Mouse (Mus musculus) gastrocnemius, postnatal 25 days (tissue): ENCODE results near the gene Tmem50a. TPM values are rescaled to one million over a fixed set of nuclear protein-coding genes. Genes with fewer than 3 reads are reported as not detected.

Experiments
- DNase-seq: peaks from one replicate; pipeline ENCODE4 v3.0.0; 2022
- long read RNA-seq, 2 experiments: library from polyadenylated mRNA; stranded (forward); transcript quantifications; one replicate each; pipeline ENCODE4 v2.0.0; 2021
- total RNA-seq, 2 experiments: library from RNA; stranded (reverse); gene quantifications; 1 replicate in 1 of 2; 2 replicates in 1 of 2; pipeline ENCODE4 v1.2.3; 2021

The Tmem50a gene
- 10 to 100 TPM; 25.7 to 32.2 TPM for total RNA-seq
- long read RNA-seq, experiment 1, transcript Tmem50a-201 (7 exons, 1,204 nt) = major isoform, 43 of 48 reads
- long read RNA-seq, experiment 1, partial matches to known transcripts = 2 of 48 reads
- long read RNA-seq, experiment 1, other reads (novel, unspliced or antisense) = 1 of 48 reads
- long read RNA-seq, experiment 2, transcript Tmem50a-201 (7 exons, 1,204 nt) = major isoform, 43 of 48 reads
- long read RNA-seq, experiment 2, partial matches to known transcripts = 0 of 48 reads
- long read RNA-seq, experiment 2, other reads (novel, unspliced or antisense) = 2 of 48 reads

DNA sequence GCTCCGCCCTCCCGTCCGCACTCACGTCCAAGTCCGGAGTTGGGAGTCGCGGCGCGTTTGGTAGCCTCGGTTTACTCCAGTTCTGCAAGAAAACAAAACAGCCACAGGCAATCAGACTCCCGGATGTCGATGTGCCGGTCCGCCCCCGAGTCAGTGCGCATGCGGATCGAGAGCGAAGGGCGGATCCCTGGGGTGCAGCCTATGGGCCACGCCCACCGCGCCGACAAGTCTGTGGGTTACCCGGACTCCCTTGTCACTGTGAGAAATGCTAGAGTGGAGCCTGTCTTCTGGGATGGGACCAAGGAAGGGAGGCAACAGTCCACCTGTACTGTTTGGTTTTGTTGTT, at the start of gene Tmem50a:
TSS of gene Tmem50a (minus strand) at position 161 of the 346 bp plus-strand sequence.
- peak; percentile 91 for DNase-seq

DNA sequence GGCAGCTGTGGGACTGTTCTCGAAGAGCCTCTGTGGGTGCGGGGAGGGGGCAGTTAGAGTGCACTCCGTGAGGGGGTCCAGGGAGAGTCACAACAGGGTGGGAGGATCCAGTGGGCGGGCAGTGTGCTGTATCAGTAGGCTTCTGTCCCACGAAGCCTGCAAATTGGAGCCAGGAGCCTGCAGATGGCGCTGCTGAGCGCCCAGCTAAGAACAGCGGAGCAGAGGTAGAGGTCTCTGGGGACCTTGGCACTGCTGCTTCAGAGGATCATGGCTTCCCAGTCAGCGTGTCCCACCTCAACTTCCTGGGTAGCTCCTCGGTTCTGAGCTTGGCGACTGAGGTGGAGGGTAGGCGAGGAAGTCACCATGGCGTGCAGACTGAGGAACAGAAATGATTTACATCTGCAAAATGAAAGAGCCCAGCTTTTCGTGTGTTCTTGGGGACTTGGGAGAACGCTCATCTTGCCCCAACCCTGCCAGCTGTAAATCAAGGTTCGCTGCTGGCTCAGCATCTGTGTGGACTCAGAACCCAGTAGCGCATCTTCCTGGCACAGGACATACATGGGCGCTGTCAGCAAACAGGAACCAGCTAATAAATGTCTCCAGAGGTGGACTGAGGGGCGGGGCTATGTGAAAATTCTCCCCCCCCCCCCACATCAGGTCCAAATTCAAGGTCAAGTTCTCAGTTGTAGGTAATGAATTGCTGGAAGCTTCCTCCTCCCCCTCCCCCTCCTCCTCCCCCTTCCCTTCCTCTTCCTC, 48.4 kb upstream of the Tmem50a start:
- DNase-seq = no peak

DNA sequence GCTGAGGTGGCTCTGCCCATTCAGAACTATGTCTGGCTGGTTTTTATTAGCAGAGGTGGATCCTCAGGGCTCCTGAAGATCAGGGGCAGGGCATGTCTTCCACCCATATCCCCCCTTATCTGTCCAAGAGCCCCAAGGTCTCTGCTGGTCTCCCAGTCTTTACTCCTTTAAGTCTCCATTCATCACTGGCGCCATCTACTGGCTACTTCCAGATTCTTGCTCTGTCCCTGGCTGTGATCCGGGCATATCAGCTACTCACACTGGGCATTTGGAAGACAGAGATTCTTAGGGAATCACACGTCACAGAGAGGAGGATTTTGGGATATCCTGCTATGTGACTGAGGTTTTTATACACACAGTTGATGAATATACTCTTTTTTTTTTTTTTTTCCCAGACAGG, 41.5 kb upstream of the Tmem50a start:
- DNase-seq = no peak

DNA sequence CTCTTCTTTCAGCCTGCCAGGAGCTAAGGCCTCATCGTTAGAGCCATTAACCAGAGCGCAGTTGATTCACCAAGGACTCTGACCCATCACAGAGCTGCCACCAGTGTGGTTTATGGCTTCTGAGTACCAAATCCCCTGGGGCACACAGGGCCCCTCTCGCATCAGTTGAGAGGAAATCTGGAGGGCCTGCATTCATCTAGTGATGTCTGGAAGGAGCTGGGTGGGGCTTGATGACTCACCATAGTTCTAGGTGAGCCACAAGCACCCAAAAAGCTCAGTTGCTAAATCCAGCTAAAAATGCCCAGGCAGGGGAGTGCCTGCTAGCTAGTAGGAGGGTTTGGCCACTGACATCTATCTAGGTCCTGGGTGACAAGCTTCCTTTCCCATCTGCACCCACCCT, 41.0 kb upstream of the Tmem50a start:
- no peak for DNase-seq

DNA sequence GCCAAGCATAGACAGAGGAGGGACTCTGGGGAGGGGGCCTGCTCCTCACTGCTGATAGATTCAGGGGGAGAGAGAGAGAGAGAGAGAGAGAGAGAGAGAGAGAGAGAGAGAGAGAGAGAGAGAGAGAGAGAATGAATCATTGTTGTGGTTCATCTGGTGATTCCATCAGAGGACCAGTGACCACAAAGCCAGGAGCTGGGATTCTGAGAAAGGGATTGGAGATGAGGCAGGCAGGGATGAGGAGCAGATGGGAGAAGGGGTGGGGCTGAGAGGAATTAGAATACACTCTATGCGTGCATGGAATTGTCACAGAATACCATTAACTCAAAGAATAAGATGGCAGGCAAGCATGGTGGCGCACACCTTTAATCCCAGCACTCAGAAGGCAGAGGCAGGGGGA, 40.4 kb upstream of the Tmem50a start:
- no peak for DNase-seq

DNA sequence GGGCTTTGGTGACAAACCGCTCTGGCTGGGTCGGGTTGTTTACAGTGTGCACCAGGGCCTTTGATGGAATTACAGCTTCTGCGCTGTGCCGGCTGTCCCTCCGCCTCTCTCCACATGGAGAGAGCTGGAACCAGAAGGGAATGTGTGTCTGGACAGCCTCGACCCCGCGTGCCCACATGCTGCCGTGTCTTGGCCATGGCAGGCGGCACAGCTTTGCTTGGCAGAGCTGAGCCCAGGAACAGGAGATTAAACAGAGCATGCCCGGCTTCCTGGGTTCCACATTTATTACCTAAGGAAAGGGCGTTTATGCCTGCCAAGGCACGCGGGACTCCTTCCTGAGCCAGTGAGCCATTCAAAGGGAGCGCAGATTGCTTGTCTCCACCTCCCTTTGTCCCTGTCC, 39.6 kb upstream of the Tmem50a start:
- no peak for DNase-seq

DNA sequence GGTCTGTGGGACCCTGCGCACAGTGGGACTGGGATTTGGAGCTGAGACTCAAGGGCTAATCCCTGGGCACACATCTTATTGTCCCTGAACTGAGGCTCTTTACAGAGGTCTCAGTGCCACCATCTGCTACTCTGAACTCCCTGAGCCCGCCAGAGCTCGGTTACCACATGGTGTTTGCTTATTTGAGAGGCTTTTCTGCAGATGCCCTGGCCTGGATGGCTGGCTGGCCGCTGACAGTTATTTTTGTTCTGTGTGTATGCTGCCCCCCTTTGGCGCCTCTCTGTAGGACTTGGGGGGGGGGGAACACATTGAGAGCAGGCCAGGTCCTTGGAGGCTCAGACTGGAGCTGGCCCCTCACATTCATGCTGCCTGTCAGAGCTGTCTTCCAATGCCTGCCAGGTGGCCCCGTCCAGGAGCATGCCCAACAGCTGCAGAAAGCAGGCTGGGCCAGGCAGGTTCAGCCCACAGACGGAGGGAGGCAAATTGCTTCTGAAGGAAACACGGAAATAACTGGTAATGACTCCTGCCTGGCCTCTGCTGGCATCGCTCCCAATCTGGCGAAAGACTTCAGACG, 35.8 kb upstream of the Tmem50a start:
- DNase-seq = no peak

DNA sequence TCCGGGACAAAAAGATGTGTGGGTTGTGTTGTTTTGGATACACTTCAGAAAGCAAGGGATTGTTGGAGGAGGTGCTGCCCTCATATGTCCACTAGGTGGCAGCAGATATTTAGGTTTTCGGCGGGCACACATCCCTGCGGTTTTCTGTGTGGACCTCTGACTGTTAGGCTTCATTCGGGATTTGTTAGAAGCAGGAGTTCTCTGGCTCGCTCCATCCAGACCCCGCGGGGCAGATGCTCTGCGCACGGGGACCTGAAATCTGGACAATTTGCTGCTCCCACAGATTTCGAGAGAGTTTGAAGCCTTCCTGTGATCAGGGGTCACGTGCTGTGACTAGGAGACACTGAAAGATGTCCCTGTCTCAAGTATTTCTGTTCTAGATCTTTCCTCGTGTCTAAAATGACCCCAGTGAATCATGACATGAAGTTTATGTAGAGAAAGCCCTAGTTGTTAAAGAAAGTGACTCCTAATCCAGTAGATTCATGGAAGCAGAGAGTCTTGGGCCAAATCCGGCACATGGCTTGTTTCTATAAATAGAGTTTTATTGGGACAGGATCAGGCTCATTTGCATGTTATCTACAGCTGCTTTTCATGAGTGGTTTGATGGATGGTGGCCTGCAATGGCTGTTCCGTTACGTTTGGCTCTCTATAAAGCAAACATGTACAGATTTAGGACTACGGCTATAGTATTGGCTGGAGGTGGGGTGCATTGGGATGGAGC, 31.4 kb upstream of the Tmem50a start:
- DNase-seq = peak; percentile 50

DNA sequence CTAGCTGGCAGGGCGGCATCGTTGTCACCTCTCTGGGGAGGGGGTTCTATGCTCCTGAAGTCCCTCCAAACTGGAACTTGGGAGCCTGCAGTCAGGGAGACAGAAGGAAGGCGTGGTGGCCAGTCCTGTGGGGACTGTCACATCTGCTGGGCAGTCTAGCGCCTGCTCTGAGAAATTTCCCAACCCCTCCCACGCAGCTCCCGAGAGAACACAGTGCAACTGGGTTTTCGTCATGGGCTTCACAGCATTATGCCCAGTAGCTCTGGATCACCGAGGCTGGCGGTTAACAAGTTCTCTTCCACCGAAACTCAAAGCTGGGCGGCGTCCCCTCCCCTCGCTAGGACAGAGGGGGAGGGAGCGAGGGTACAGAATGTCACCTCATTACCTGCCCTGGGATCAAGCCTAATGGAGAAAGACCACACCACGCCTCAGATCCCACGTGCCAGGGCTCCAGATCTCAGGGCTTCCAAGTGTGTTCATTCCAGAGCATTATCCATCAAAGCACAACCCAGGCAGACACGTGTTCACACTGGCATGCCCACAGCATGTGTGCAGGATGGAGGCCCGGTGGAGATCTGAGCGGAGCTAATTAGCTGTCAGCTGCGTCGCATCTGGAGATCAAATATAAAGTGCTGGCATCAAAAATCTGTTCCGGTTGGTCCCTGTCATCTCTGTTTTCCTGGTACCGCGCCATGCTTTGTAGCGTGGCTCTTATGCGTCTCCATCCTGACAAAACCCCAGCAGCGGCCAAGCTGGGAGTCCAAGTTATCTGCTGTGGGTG, 29.1 kb upstream of the Tmem50a start:
- DNase-seq = no peak

DNA sequence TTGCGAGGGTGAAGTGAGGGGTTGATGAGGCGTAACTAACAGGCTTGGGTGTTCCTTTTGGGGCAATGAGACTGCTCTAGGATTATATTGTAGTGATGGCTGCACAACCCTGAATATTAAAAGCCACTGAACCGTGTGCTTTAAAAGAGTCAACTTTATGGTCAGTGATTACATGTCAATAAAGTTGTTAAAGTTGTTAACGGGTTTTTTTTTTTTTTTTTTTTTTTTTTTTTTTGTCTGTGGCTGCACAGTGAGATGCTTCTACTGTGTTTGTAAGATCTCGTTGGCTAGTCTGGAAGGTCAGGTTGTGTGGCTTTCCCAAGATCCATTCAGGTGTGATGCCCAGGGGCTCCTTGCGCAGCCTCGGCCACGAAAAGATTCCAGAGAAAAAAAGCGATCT, 25.1 kb upstream of the Tmem50a start:
- DNase-seq = no peak

DNA sequence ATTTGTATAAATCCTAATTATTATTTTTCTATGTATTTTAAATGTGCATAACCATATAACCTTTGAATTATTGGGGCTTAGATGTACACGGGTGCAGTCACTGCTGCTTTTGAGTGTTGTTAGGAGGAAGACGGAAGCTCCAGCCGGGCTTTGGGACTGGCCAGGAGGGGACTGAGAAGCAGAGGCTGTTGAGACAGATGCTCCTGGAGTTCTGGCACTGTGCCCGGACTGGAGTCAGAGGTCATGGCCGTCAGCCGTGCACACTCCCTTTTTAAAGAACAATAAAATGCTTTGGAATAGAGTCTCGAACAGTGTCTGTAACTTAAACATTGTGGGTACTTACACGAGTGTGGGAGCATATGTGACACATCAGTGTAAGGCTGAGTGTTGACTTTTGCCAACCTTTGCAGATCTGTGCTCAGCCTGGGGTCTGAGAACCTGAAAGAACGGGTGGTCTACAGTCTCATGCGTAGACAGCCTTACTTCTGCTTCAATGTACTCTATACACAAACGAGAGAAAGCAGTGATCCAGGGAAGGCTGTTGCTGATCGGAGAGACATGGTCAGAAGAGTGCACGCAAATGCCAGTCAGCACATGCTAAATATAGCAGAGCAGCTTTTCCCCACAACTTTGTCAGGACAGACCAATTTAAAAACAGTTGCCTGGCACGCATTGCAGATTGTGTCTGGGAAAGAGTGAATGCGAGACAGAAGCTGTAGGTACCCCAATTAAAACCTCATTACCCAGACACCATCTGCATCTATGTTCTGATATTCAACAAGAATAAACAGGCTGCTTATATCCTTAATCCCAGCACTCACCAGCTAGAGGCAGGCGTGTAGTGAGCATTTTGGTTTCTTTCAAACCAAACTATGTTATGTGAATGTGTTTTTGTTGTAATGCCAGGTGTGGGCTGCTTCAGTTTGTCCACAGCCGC, 22.7 kb upstream of the Tmem50a start:
- no peak for DNase-seq

DNA sequence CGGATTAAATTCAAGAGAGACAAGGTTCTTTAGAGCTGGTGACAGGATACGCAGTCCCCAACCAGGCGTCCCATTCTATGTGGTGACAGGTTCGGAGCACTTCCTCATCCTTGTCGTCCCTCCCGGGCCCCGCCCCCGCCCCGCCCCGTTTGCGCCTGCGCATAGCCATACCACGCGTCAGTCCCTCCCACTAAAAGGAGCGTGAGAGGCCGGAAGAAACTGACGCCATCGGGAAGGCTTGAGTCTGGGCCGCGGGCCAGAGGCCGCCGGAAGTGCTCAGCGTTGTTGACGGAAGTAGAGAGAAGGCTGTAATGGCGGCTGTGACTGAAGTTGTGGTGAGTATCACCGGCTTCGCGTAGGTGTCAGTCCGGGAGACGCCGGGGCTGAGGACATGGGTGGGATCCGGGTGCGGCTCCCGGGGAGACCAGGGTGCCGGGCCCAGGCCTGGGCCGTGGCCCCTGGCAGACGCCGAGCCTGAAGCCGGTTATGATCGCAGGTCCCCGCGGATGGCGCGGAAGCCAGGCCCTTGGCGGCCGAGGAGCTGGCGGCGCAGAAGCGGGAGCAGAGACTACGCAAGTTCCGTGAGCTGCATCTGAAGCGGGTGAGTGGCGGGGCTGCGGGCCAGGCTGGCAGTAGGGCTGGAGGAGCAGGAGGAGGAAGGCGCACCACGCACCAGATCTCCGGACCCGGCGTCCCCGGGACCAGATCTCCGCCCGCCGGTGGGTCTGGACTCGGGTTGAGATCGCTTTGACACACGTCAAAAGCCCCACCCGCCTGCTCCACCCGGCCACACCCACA, 16.1 kb upstream of the Tmem50a start, which contains the start of gene Syf2:
TSS of gene Syf2 (plus strand) at position 215 of the 798 bp plus-strand sequence.
- peak; percentile 94 for DNase-seq

DNA sequence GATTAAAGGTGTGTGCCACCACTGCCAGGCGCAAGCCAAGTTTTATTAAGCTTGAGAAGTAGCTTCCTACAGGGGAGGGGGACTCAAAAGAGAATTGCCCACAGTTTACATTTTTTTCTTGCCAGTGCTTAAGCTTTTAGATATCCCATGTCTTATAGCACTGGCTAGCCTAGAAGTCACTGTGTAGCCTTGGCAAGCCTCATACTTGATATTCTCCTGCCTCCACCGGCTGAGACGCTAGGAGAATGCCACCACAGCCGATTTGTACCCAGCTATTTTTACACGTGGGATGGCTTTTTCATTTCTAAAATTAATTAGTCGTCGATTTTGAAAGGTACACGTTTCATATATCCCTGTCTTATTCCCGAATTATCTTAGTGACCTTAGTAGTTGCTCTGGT, 15.4 kb upstream of the Tmem50a start:
- no peak for DNase-seq

DNA sequence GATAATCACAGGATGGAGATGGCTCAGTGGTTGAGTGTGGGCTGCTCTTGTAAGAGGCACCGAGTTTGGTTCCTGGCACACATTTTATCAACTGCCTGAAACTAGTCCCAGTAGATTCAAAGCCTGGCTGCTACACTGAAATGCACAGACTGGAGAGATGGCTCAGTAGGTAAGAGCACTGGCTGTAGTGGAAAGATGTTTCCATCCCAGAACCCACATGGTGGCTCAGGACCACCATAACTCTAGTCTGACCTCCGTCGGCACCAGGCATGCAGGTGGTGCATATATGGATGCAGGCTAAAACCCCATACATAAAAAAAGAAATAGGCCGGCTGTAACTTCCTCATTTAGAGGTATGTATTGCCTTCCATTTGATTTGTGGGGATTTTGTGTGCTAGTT, 14.7 kb upstream of the Tmem50a start:
- no peak for DNase-seq

DNA sequence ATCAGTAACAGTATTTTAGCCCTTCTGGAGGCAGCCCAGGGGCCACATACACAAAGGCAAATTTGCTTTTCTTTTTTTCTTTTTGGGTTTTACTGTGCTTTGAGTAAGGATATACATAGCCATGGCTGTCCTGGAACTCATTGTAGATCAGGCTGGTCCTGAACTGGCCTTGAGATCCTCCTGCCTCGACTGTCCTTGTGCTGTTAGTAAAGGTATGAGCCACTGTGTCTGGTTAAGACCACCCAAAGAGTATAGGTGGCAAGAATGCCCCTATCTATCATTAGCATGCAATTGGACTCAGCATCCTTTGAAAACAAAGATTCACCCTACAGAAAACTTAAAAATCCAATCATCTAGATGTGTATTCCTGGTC, 13.6 kb upstream of the Tmem50a start:
- no peak for DNase-seq

DNA sequence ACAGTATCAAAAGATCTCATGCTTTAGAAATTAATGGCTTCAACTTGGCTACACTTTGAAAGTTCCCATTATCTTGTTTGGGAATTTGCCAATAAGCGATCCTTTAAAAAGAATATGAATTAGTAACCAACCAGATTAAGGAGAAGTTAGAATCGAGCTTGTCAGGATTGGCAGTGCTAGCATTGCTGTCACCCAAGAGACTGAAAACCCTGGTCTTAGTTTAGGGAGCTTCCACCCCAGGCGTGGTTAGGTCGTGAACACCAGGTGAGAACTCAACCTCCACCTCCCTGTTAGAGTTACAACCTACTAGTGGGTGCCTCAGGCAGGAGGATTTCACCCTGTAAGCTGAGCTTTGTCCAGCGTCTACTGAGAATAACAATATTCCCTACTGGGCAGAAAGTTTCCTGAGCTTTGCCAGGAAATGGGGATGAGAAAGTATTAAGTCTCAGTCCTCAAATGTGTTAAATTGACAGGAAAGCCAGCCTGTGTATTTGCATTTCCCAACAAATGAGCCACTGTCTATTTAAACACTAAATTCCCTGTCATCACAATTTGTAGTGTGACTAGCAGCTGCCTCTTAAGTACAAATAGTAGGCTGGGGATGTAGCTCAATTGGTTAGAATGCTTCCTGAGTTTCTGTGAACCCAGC, 13.1 kb upstream of the Tmem50a start:
- DNase-seq = no peak

DNA sequence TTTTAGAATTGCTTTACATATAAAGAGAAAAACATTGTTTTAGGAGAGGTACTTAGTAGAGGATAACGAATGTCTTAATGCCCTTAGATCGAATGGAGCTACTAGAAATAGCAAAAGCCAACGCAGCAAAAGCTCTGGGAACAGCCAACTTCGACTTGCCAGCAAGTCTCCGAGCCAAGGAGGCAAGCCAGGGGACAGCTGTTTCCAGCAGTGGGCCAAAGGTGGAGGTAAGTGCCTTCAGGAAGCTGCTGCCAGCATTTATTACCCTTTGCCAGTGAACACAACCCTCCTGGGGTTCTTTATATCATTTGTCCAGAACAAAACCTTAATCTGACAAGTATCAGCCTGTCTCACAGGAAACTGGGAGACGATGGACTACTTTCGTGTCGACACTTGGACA, 10.4 kb upstream of the Tmem50a start:
- peak; percentile 73 for DNase-seq

DNA sequence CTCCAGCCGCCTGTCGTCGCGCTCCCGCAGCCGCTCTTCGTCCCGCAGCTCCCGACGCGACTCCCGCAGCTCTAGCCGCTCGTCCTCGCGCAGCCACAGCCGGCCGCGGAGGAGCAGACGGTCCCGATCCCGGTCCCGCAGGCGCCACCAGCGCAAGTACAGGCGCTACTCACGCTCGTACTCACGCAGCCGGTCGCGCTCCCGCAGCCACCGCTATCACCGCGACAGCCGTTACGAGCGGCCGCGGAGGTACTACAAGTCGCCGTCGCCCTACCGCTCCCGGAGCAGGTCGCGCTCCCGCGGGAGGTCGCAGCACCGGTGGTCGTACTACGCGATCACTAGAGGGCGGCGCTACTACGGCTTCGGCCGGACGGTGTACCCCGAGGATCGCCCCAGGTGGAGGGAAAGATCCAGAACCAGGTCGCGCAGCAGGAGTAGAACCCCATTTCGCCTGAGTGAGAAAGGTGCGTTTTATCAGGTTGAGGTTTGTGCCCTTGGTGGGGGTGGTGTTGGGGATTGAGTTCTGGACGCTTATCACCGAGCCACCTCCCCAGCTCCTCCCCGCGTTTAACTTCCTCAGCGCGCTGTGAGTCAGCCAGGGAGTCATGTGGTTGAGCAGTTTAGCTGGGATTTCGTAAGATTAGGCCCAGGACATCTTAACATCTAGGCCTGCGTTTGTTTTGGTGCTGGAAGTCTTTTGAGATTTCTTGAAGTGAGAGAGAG, 9.4 kb upstream of the Tmem50a start:
- peak; percentile 72 for DNase-seq
